Mouse (Mus musculus) small intestine, adult 2 months (tissue): ENCODE measurements at regions not wholly inside any gene's neighbourhood (a gene's known extent, or its start where the extent isn't known, plus 50 kb on each side); places are given as distances from the start of the nearest gene placed in this dataset.

Experiments
- CTCF ChIP-seq: fragments of 200-500 bp; IDR thresholded peaks from 2 replicates; pipeline ENCODE4 v1.5.1; 2012; ENCODE audit warnings: low read depth, mild to moderate bottlenecking, control low read depth, inconsistent platforms, low read length, moderate library complexity, mixed read lengths; ENCODE audit not compliant: insufficient replicate concordance, insufficient read length; ENCODE audit errors: extremely low read depth
- POLR2A ChIP-seq: fragments of 200-500 bp; IDR thresholded peaks from 2 replicates; pipeline ENCODE4 v1.6.1; 2012; ENCODE audit warnings: low read depth, mild to moderate bottlenecking, control low read depth, inconsistent platforms, low read length, moderate library complexity

DNA sequence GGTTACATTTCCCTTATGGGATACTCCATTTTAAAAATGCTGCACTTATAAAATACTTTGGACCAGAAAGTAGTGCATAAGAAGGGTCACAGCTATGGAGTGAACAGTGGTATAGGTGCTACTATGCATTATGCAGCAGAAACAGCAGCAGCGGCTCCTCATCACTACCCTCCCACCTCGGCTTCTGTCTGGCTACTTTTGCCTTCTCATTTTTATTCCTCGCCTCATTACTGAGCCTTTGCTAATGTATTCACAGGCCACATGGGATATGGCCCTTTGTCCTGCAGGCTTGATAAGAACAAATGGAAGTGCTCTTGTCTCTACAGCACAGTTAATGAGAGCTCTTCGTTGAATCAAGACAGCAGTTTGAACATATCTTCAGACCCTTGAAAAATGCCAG is 451.6 kb downstream of the Tns3 start:
- TF ChIP-seq POLR2A (no peak), CTCF (no peak)
